Mouse (Mus musculus) v-Abl transformed pro-B cells (cell line): ENCODE measurements at regions not wholly inside any gene's neighbourhood (a gene's known extent, or its start where the extent isn't known, plus 50 kb on each side); places are given as distances from the start of the nearest gene placed in this dataset.

ENCODE experiments used
- in situ Hi-C, 2 experiments: fragments of 400-800 bp; cut with MboI; formaldehyde crosslinking; loops; one replicate each; pipeline ENCODE4 v1.15.1; 2025; ENCODE audit not compliant: unreplicated experiment in 2 of 2

DNA sequence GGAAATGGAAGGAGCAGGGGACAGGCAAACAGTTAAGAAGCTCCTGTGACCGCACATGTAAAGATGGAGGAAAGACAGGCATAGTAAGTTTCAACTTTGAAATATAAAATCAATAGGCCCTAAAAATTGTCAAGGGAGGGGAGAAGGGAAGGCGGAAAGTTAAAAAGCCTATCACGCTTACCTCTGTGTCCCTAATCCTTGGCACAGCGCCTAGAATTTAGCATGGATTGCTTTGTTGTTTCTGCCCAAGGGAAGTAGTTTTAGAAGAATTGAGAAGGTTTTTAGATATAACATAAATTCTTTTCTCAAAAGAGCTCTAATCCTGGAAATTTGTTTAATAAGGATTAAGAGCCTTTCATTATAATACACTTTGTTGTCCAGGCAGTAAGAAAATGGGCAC is 300.6 kb upstream of the Epha4 start:
- in situ Hi-C loops = no loop called here

GRCm38 (mm10) chr1:77811573-77811972 is 296.7 kb upstream of the Epha4 start:
- in situ Hi-C loops = no loop called here

DNA sequence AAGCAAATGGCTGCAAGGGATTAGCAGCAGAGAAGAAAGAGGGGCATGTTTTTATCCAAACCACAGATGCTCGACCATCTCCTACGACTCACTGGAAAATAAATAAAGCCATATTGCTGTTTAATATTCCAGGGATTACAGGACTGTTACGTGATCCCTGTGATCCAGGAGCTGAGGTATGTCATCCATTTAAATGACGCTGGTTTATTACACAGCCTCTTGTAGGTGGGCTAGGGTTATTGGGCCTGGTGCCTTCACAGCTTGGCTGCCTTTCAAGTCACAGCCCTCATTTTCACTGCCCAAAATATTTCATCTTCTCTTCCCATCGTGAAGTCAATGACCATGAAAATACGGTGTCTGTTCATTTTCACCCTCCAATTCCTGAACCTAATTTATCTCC is 276.1 kb upstream of the Epha4 start:
- in situ Hi-C loops = no loop called here

- in situ Hi-C loops = no loop called here
These were observed 239.4 kb upstream of the Epha4 start for GRCm38 (mm10) chr1:77754326-77754725.

DNA sequence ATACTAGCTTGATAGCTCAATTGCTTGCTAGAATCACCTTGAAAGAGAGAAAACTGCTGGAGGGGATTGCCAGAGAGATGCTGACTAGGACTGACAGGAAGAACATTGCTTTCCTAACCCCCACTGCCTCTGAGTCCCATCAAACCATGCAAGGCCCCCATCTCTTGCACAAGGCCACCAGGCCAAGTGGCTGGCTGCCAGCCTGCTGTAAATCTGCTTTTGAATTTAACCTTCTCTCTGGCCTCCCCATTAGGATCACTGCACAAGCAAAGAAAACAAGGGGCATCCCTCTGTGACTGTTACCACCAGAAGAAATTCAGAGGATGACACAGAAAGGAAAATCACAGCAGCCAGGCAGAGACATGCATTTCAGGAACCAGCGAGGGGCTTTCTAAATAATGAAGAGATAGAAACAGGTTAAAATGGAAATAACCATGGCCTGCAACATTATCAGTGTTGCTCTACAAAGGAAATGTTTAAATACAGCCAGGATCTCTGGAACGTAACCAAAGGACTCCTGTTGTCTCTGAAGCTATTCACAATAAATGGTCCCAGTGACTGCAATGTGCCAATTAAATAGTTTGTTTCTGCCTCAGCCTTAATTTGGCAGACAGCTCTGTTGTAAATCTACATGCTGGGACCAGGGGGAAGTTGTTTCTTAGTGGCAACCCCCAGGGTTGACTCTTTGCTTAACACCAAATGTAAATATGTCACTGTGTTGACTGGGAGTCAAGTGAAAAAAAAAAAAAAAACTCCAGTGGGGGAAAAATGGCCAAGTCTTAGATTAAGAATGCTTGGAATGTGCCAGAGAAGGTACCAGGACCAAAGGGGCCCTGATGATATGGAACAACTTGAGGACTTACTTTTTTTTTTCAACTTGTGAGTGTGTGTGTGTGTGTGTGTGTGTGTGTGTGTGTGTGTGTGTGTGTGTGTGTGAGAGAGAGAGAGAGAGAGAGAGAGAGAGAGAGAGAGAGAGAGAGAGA is 233.9 kb upstream of the Epha4 start:
- in situ Hi-C loops = no loop called here

DNA sequence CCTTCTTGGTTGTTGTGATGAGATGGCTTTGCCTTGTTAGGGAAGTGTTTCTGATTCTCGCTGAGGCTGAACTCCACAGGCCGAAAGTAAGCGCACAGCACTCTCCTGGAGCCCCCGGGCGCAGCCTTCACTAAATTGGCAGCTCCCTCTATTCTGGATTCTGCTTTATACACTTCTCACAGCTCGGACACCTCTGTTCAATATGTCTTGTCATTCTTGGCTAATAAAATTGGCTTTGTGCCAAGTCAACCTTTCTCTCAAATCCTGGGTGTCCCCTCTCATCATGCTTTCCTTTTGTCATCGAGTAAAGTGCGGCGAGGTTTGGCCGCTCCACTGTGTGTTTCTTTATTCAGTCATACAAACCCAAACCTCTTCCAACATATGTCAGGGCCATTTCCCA is 217.2 kb upstream of the Epha4 start:
- in situ Hi-C loops = no loop called here

DNA sequence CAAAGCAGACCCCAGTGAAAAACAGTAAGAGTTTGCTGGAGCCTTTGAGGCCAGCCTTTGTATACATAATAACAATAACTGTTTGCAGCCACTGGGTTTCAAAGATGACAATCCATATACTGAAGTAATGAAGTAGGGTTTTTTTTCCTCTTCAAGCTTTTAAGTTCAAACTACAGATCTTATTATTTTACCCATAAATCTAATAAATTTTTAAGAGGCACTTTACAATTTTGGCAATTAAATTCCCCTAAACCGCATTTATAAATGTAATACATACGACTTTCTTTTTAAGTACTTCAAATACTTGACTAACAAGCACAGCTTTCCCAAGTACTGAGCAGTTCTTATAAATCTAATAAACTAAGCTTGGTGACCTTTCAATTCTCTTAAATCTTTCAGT is 212.7 kb upstream of the Epha4 start:
- in situ Hi-C loops = no loop called here

GRCm38 (mm10) chr1:77723246-77723645 is 208.4 kb upstream of the Epha4 start:
- in situ Hi-C loops = no loop called here

DNA sequence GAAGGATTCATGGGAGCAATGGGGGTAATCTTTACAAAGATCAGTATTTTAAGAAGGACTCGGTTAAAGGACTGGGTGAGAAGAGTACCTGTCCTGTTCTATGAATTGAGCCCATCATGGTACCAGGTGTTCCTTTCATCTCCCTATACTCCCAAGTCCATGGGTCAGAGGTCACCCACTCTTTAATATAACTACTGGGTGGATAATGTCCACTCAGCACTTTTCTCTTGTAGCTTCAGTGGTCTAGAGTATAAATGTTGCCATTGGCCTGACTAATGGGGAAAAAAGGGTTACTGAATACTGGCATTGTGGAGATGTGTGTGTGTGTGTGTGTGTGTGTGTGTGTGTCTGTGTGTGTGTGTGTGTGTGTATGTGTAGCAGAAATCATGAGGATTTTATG is 206.0 kb upstream of the Epha4 start:
- in situ Hi-C loops = no loop called here

DNA sequence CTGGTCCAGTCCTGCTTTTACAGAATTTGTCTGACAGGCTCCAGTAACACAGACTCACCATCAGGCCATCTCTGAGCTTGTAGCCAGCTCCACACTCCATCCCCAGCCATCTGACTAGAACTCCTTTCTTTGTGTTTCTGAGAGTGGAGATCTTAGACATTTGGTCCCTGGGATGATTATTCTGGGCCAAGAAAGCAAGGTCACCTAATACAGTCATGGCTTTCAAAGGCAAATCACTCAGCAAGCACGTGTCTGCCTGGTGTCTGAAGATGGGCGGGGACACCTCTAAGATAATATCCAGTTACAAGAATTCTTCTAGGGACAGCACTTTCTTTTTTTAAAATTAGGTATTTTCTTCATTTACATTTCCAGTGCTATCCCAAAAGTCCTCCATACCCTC is 198.1 kb upstream of the Epha4 start:
- in situ Hi-C loops = no loop called here

GRCm38 (mm10) chr1:77708202-77709020 is 193.5 kb upstream of the Epha4 start:
- in situ Hi-C loops = no loop called here

DNA sequence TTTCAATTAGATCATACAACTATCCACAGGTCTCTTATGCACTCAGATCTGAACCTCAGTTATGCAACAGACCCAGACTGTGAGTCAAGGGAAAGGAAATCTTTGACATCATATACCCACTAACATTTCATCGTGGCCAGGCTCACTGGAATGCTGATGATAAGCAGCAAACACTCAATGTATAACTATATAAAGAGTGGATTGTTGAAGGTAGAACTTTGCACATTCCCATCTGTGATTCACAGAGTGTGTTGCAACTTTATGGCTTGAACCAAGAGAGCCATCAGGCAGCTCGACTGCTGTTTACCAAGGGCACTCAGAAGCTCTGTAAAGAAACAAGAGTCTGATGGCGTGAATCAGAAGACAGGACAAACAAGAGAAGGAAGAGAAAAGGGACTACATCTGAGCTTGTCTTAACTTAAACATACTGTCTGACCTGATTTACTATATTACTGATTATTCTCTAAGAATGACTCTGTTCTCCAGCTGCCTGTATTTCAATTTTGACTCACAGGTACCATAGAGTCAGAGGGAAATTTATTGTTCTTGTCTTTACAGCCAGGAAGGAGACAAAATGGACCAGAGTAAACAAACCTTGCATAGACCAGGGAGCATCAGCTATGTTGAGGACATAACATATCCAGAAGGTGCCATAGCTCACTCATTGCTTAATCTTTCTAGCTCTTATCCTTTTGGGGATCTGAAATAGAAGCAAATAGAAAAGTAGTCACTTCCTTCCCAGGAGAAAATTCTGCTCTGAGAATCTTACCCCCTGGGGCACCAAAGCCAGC is 180.5 kb upstream of the Epha4 start:
- in situ Hi-C loops = no loop called here

- in situ Hi-C loops = no loop called here
These were observed 148.5 kb upstream of the Epha4 start for GRCm38 (mm10) chr1:77663345-77663744.

- in situ Hi-C loops = no loop called here
These were observed 145.5 kb upstream of the Epha4 start for GRCm38 (mm10) chr1:77660436-77660835.

GRCm38 (mm10) chr1:77637025-77637424 is 122.1 kb upstream of the Epha4 start:
- in situ Hi-C loops = no loop called here

DNA sequence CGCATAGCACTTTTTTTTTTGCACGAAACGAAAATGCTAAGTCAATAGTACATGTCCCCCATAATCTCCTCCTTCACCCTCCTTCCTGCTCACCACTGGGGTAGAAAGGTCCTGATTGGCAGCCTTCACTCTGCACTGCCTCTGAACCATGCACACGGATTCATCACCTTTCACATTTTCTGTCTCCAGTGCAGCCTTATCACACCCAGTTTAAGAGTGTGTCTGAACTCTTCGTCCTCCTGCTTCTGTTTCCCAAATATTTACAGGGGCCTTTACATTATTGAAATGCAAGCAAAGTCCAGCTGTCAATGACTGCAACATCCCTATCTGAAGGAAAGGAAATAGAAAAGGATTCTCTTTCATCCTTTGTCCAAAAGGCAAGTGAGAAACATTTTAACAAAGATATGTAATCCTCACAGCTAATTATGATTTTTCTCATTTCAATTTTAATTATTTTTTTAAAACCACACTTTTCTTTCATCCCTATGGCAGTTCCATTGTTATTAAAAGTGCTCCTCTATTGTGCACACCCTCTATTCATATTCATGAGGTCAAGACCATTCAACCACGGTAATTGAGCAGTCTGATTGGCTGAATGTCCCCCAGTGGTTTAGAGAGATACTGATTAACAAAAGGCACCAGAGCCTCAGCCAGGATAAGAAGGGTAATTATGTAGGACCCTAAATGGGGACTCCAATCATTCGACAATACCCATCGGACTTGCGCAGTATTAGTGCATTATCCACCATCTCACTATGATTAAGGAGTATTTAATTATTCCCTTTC is 114.8 kb upstream of the Epha4 start:
- in situ Hi-C loops = no loop called here

GRCm38 (mm10) chr1:77628861-77629260 is 114.0 kb upstream of the Epha4 start:
- in situ Hi-C loops = no loop called here

DNA sequence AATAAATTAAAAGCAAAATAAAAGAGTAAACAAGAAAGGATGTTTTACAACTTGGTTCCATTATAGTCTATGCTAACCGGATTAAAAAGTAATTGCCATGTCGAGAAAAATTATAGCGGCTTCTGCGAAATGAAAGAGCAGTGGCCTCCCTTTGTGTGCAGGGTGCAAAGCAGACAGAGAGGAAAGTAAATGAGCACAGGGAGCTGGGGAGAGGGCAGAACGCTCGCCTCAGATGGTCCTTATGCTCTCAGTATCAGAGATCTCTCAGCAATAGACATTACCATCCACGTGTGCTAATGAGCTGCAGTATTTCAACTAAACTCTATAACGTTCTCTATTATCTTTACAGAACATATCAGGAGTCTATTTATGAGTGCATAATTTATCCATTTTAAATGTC is 102.6 kb upstream of the Epha4 start:
- in situ Hi-C loops = no loop called here

DNA sequence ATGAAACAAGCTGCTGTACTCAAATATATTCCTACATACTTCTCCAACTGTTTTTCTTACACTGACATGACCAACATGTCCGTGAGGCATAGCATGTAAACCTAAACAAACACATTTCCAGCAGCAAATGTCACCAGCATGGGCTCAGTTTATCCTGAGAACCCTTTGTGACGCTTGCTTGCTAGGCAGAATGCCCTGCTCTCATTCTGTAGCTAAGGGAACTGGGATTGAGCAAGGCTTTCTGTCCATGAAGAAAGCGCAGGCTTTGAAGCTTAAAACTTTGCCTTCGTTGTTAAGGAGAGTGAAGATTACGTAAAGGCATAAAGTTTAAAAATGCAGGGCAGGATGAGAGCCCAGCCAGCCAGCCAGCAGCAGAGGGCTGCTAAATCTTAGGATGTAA is 85.6 kb upstream of the Epha4 start:
- in situ Hi-C loops = no loop called here

DNA sequence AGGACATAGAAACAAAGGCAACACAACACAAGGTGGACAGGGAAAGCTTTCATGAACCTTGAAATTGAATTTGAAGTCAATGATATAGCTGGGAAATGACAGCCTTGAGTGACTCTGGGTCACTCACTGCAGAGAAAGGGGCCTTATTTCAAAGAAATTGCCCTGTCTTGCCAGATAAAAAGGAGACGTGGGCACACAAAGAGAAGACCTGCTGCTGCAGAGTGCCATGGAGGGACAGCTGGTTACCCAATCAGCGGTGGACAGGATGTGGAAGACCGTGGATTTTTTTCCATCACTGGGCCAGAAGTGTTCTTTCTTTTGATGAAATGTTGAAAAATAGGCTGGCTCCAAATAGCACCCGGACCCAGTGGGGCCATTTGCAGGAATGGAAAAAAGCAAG is 77.8 kb upstream of the Epha4 start:
- in situ Hi-C loops = no loop called here
